Mouse (Mus musculus): ENCODE data around the gene Fip1l1. TPM values are rescaled to one million over a fixed set of nuclear protein-coding genes. Genes with fewer than 3 reads are reported as not detected.

Gene Fip1l1
- polyA plus RNA-seq, 1 experiment: 52.0 TPM

- no peak for TF ChIP-seq POLR2A (IDR thresholded peaks at IDR 0.05; ENCODE audit: extremely low read depth, insufficient read depth, low read length)
- TF ChIP-seq CTCF (IDR thresholded peaks at IDR 0.05; ENCODE audit: extremely low read depth, insufficient read depth, low read length): no peak
- Histone ChIP-seq H3K4me3 (ENCODE audit: insufficient read depth, low read length) (no peak overlapping the region), H3K4me1 (ENCODE audit: control insufficient read depth, insufficient read depth, low read length) (0 out of 2 replicates have a peak, but pooled peaks cover 1% of the 10 kb centered on the region), H3K27ac (ENCODE audit: insufficient read depth, low read length) (no peak overlapping the region)
Observed at GRCm38 (mm10) chr5:74628001-74628400, 92.8 kb downstream of the Fip1l1 start.

- TF ChIP-seq POLR2A (IDR thresholded peaks at IDR 0.05; ENCODE audit: extremely low read depth, insufficient read depth, low read length): no peak
- TF ChIP-seq CTCF (IDR thresholded peaks at IDR 0.05; ENCODE audit: extremely low read depth, insufficient read depth, low read length): no peak
- no peak overlapping the region for H3K27ac ChIP-seq (ENCODE audit: insufficient read depth, low read length)
Observed at GRCm38 (mm10) chr5:74632369-74633114, 97.3 kb downstream of the Fip1l1 start.

DNA sequence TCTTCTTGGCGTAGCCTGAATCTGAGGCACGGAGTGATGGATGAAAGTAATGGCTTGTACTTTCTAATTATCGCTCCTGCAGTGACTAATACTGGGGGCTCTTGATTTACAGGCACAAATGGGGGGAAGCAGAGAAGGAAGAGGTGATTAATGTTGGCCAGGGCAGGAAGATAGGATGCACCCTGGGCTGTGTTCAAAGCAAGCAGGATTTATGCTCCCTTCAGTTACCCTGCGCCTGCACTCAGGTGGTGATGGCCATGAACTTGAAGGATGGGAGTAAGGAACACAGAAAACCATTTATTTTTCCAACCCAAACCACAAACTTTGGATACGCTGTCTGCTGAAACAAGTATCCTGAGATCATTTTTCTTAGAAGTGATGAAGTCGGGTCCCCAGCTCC is 98.2 kb downstream of the Fip1l1 start:
- TF ChIP-seq CTCF (IDR thresholded peaks at IDR 0.05; ENCODE audit: extremely low read depth, insufficient read depth, low read length): no peak
- no peak for TF ChIP-seq POLR2A (IDR thresholded peaks at IDR 0.05; ENCODE audit: extremely low read depth, insufficient read depth, low read length)
- no peak overlapping the region for H3K27ac ChIP-seq (ENCODE audit: insufficient read depth, low read length)
- no peak overlapping the region for H3K4me3 ChIP-seq (ENCODE audit: insufficient read depth, low read length)
- 0 out of 2 replicates have a peak, but pooled peaks cover 1% of the 10 kb centered on the region for H3K4me1 ChIP-seq (ENCODE audit: control insufficient read depth, insufficient read depth, low read length)

More at GRCm38 (mm10) chr5:74632369-74633114, 97.3 kb downstream of the Fip1l1 start:
- Histone ChIP-seq H3K4me3 (ENCODE audit: insufficient read depth, low read length) (no peak overlapping the region), H3K4me1 (ENCODE audit: control insufficient read depth, insufficient read depth, low read length) (0 out of 2 replicates have a peak, but pooled peaks cover 1% of the 10 kb centered on the region)

GRCm38 (mm10) chr5:74634391-74634790 is 99.1 kb downstream of the Fip1l1 start:
- TF ChIP-seq CTCF (IDR thresholded peaks at IDR 0.05; ENCODE audit: extremely low read depth, insufficient read depth, low read length): no peak
- TF ChIP-seq POLR2A (IDR thresholded peaks at IDR 0.05; ENCODE audit: extremely low read depth, insufficient read depth, low read length): no peak

DNA sequence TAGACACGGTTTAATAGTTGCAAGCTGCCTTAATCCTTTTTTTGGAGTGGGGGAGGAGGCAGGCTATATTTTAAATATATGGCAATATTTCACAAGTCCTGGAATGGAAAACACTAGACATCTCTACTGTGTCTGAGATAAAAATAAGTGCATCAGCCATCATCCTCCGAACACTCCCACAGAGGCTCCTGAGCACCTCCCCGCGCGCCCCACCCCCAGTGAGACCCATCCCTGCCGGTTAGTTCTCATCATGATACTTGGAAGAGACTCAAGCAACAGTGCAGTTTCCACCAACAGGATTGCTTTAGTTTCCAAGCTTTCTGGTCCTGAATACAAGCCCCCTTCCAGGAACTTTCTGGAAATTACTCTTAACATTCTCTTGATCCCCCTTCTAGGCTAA is 104.3 kb downstream of the Fip1l1 start:
- Histone ChIP-seq H3K4me1 (ENCODE audit: control insufficient read depth, insufficient read depth, low read length) (no peaks in the 10 kb centered on the region; the same call in 1 of the 2 replicates), H3K27ac (ENCODE audit: insufficient read depth, low read length) (no peak overlapping the region), H3K4me3 (ENCODE audit: insufficient read depth, low read length) (no peak overlapping the region)
- TF ChIP-seq POLR2A (IDR thresholded peaks at IDR 0.05; ENCODE audit: extremely low read depth, insufficient read depth, low read length) (no peak), CTCF (IDR thresholded peaks at IDR 0.05; ENCODE audit: extremely low read depth, insufficient read depth, low read length) (no peak)

More at GRCm38 (mm10) chr5:74634391-74634790, 99.1 kb downstream of the Fip1l1 start:
- no peak overlapping the region for H3K4me3 ChIP-seq (ENCODE audit: insufficient read depth, low read length)
- H3K4me1 ChIP-seq (ENCODE audit: control insufficient read depth, insufficient read depth, low read length): 0 out of 2 replicates have a peak, but pooled peaks cover 1% of the 10 kb centered on the region
- no peak overlapping the region for H3K27ac ChIP-seq (ENCODE audit: insufficient read depth, low read length)

GRCm38 (mm10) chr5:74640504-74640903 is 105.3 kb downstream of the Fip1l1 start:
- Histone ChIP-seq H3K4me3 (ENCODE audit: insufficient read depth, low read length) (no peak overlapping the region), H3K27ac (ENCODE audit: insufficient read depth, low read length) (no peak overlapping the region), H3K4me1 (ENCODE audit: control insufficient read depth, insufficient read depth, low read length) (no peaks in the 10 kb centered on the region; the same call in 1 of the 2 replicates)
- TF ChIP-seq POLR2A (IDR thresholded peaks at IDR 0.05; ENCODE audit: extremely low read depth, insufficient read depth, low read length) (no peak), CTCF (IDR thresholded peaks at IDR 0.05; ENCODE audit: extremely low read depth, insufficient read depth, low read length) (no peak)

GRCm38 (mm10) chr5:74641000-74641399 is 105.8 kb downstream of the Fip1l1 start:
- Histone ChIP-seq H3K4me3 (ENCODE audit: insufficient read depth, low read length) (no peak overlapping the region), H3K27ac (ENCODE audit: insufficient read depth, low read length) (no peak overlapping the region), H3K4me1 (ENCODE audit: control insufficient read depth, insufficient read depth, low read length) (no peaks in the 10 kb centered on the region; the same call in 1 of the 2 replicates)
- TF ChIP-seq POLR2A (IDR thresholded peaks at IDR 0.05; ENCODE audit: extremely low read depth, insufficient read depth, low read length) (no peak), CTCF (IDR thresholded peaks at IDR 0.05; ENCODE audit: extremely low read depth, insufficient read depth, low read length) (peak; percentile 49; the same call in 1 of the 2 replicates)

DNA sequence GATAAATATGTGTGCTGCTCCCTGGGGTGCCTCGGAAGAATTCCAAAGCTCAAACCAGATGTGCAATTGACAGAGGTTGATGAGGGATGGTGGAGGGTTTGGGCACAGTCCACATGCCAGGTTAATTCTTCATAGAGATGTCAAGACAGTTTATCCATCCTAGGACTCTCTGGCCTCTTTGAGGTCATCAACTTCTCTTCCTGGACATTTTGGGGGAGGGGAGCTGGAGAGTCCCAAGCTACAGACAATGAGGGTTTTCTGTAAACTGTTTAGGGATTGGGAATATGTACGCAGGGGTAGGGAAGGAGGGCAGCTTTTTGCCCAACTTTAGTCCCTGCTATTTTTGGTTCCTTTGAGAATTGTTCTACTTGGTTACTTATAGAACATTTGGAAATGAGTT is 107.0 kb downstream of the Fip1l1 start:
- no peak overlapping the region for H3K27ac ChIP-seq (ENCODE audit: insufficient read depth, low read length)

GRCm38 (mm10) chr5:74647584-74647984 is 112.3 kb downstream of the Fip1l1 start:
- no peak for TF ChIP-seq POLR2A (IDR thresholded peaks at IDR 0.05; ENCODE audit: extremely low read depth, insufficient read depth, low read length)
- no peak for TF ChIP-seq CTCF (IDR thresholded peaks at IDR 0.05; ENCODE audit: extremely low read depth, insufficient read depth, low read length)
- H3K4me3 ChIP-seq (ENCODE audit: insufficient read depth, low read length): no peak overlapping the region
- no peaks in the 10 kb centered on the region; the same call in 1 of the 2 replicates for H3K4me1 ChIP-seq (ENCODE audit: control insufficient read depth, insufficient read depth, low read length)
- H3K27ac ChIP-seq (ENCODE audit: insufficient read depth, low read length): no peak overlapping the region

More for the DNA sequence above, 107.0 kb downstream of the Fip1l1 start:
- Histone ChIP-seq H3K4me3 (ENCODE audit: insufficient read depth, low read length) (no peak overlapping the region), H3K4me1 (ENCODE audit: control insufficient read depth, insufficient read depth, low read length) (no peaks in the 10 kb centered on the region; the same call in 1 of the 2 replicates)
- TF ChIP-seq POLR2A (IDR thresholded peaks at IDR 0.05; ENCODE audit: extremely low read depth, insufficient read depth, low read length) (no peak), CTCF (IDR thresholded peaks at IDR 0.05; ENCODE audit: extremely low read depth, insufficient read depth, low read length) (no peak)

GRCm38 (mm10) chr5:74648216-74648615 is 113.0 kb downstream of the Fip1l1 start:
- H3K4me3 ChIP-seq (ENCODE audit: insufficient read depth, low read length): no peak overlapping the region
- no peak overlapping the region for H3K27ac ChIP-seq (ENCODE audit: insufficient read depth, low read length)
- TF ChIP-seq POLR2A (IDR thresholded peaks at IDR 0.05; ENCODE audit: extremely low read depth, insufficient read depth, low read length): no peak
- TF ChIP-seq CTCF (IDR thresholded peaks at IDR 0.05; ENCODE audit: extremely low read depth, insufficient read depth, low read length): no peak
- H3K4me1 ChIP-seq (ENCODE audit: control insufficient read depth, insufficient read depth, low read length): no peaks in the 10 kb centered on the region; the same call in 1 of the 2 replicates

Other genes starting within 250 kb of the Fip1l1 start
- 21.9 and 22.7 TPM in 2 replicates for gene Scfd2, start 3.7 kb upstream of the Fip1l1 start, polyA plus RNA-seq (2012; rRNA removed)
- gene Lnx1, start 167.5 kb downstream of the Fip1l1 start, polyA plus RNA-seq (2012; rRNA removed): 38.1 and 38.7 TPM in 2 replicates